Mouse (Mus musculus) c-Kit-positive CD71-positive TER-119-positive erythroid progenitor cells, embryonic 14.5 days (primary cell): ENCODE results near the gene Arsb.
"Not testable (repeated sequence)": the region's sequence is repeated elsewhere in the genome, so short reads cannot be mapped to it uniquely, and the experiment has no call there.

Source experiments
- DNase-seq: peaks from one replicate; pipeline ENCODE4 v3.0.0-alpha.2; 2013; ENCODE audit warnings: low spot score

The Arsb gene

GRCm38 (mm10) chr13:93792945-93793642, 21.7 kb downstream of the Arsb start:
- no peak for DNase-seq

DNA sequence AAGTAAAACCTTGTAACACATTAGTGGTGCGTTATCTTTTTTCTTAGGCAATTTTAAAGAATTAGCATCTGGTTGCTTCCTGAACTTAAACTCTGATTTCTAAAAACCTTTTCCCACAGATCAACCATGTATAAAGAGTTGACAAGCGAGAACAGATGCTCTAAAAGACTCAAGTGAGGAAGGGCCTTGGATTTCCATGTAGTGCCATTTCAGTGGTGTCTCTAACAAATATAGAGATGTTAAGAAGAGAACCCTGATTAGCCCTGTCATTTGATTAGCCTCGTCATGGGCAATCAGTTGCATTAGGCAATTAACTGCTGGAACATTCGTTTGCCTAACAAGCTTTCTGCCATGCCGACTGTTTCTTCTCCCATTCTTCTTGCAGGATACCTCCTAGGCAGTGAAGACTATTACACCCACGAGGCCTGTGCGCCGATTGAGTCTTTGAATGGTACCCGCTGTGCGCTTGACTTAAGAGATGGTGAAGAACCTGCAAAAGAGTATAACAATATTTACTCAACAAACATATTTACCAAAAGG, 22.3 kb downstream of the Arsb start:
- no peak for DNase-seq

DNA sequence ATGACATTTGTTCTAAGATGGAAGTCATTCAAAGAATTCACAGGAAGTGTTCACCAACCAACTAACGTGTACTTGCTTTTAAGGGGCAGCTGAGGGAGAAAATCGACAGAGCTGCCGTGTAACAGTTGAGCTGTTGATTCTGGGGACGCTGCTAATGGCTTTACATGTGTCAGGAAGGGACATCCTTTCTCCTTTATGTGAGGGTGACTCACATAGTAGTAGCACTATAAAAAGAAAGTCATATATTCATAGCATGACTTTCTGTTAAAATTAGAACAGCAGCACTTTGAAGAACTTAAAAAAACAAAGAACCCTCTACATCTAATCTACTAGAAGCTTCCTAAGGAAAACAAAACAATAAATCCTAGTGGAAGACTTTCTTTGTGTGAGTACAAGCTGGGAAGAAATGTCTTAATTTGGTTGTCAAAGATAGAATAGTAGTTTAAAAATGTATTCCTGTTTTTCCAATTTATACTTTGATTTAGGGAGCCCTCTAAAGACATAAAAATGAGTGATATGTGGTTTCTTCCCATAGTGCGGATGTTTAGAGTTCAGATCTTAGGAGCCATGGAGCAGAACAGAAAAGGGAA, 25.7 kb downstream of the Arsb start:
- no peak for DNase-seq

- not testable (repeated sequence) for DNase-seq
Measured at GRCm38 (mm10) chr13:93810311-93810710, 38.9 kb downstream of the Arsb start.

GRCm38 (mm10) chr13:93814081-93814480, 42.7 kb downstream of the Arsb start:
- DNase-seq, result no peak

DNA sequence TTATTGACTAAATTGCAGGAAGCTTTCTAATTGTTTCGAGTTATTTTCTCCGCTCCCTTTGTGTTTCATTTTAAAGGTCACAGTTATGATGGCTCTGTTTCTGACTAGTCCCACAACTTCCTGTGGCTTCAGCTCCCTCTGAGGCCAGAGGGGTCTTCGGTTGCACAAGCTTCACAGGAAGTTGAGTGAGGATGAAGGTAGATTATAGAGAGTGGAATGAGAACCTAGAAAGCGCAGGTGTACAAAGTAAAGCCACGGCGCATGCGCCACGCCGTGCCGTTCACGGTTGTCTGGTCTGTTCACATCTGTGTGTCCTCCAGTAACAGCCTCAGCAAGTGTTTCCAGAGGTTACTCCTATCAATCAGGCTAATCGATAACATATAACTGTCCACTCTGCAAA, 43.2 kb downstream of the Arsb start:
- DNase-seq, result no peak

DNA sequence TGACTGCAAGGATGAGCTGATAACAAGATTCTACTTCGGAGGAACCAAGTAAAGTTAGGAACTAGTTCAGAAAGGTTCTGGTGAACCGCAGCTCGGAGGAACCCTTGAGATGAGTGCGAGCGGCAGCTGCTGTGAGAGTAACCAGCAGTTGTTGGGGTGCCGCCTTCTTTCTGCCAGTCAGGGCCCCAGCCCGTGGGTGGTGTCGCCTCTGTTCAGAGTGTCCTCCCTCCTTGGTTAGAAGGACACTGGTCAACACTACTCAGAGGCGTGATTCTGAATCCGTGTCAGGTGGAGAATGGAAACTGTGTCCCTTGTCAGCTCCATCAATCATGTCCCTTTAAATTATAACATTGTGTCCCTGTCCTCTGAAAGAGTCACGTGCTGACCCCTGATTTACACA, 43.7 kb downstream of the Arsb start:
- DNase-seq, result no peak

- DNase-seq, result no peak
Measured at GRCm38 (mm10) chr13:93816127-93816526, 44.7 kb downstream of the Arsb start.

- no peak for DNase-seq
Measured at GRCm38 (mm10) chr13:93816688-93817331, 45.4 kb downstream of the Arsb start.

DNA sequence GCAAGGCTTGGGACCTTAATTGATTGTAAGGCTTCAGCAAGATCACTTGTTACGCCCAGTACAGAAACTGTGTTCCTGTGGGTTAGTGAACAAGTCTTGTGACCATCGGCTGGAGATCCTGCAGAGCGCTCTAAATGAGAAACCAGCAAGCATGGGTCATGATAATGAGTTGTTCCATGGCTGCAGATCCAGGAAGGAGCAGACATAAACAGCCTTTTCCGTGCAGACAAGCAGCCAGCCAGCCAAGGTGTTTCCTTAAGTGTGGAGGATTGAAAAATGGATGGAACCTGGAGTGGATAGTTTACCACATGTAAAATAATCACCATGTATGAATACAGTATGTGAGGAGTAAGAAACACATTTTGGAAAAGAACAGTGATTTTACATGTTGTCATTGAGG, 48.7 kb downstream of the Arsb start:
- no peak for DNase-seq

- no peak for DNase-seq
Measured at GRCm38 (mm10) chr13:93822001-93822400, 50.6 kb downstream of the Arsb start.

- DNase-seq, result no peak
Measured at GRCm38 (mm10) chr13:93825792-93826558, 54.5 kb downstream of the Arsb start.

- no peak for DNase-seq
Measured at GRCm38 (mm10) chr13:93827745-93828144, 56.3 kb downstream of the Arsb start.

GRCm38 (mm10) chr13:93829565-93830293, 58.3 kb downstream of the Arsb start:
- DNase-seq, result no peak

DNA sequence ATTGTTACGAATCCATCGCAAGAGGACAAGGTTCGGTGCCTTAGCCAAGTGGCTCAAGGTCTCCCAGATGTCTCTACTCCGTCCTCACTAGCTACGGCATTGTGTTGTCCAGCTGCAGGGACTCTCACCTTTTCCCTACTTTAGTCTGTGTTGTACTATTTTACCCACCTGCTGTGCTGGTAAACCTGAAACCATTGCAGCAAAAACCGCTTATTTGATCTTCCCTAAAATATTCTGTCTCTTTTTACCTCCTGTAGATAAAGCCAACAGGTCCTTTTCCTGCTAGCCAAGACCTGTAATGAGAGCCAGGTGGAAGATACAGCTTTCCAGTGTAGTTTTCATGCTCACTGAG, 58.8 kb downstream of the Arsb start:
- no peak for DNase-seq

DNA sequence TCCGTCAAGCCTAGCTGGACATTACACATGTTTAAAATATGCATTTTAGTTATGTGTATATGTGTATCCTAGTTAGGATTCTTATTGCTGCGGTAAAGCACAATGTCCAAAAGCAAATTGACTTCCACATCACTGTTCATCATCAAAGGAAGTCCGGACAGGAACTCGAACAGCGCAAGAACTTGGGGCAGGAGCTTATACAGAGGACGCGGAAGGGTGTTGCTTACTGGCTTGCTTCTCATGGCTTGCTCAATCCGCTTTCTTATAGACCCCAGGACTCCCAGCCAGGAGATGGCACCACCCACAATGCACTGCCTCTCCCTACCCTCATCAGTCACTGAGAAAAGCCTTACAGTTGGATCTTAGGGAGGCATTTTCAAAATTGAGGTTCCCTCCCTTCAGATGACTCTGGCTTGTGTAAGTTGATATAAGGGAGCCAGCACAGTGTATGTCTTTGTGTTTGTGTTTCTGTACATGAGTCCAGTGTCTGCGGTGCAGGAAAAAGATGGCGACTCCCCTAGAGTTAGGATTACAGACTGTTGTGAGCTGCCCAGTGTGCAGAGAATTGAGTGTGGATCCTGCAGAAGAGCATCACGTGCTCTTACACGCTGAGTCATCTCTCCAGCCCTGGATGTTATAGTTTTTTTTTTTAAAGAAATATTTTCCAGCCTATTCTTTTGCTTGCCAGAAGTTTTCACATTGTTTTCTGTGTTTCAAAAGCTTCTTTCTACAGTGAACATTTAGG, 66.2 kb downstream of the Arsb start:
- DNase-seq, result no peak

DNA sequence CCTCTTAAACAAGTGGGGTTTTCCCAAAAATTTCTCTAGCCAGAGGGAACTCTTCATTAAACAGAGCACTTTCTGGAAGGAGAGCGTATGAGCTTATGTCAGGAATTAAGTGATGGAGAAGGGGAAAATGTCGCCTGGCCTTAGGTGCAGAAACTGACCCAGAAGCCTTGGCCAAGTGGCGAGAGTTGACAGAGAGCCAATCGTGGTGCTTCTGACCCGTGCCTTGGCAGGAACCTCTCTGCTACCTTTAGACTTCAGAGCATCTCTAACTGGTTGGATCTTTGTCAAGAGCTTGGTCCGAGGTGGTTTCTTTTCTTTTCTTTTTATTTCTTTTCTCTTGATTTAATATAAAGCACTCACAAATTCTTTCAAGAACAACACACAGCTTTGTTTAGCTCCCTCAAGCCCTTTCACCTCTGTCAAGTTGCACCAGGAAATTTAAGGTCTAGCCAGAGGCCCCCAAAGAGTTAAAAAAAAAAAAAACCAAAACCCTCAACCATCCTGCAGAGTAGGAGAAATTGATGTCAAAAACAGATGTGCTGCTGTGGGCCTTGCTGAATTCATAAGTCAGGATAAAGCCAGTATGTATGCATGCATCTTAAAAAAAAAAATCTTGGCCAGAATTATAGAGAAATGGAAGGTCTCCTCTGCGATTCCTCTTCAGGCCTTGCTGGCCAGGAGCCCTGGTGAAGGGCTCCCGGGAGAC, 67.2 kb downstream of the Arsb start:
- DNase-seq, result no peak

GRCm38 (mm10) chr13:93839137-93839630, 67.8 kb downstream of the Arsb start:
- DNase-seq, result no peak

DNA sequence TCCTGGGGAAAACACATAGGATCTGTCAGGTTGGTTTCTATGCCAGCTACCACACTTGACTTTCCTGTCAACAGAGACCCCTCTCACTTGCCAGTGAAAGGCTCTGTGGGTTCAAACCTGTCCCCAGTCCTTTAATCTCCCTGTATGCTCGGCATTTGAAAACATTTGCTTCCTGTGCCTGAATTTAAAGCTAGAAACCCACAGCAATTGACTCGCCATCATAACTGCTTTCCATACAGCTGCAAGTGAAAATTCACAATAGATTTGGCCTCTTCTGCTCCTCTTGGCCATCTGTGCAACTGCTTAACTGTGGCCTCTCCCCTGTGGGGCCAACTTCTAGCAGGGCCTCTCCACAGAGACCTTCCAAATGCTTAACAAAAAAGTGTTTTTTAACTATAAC, 68.3 kb downstream of the Arsb start:
- no peak for DNase-seq

DNA sequence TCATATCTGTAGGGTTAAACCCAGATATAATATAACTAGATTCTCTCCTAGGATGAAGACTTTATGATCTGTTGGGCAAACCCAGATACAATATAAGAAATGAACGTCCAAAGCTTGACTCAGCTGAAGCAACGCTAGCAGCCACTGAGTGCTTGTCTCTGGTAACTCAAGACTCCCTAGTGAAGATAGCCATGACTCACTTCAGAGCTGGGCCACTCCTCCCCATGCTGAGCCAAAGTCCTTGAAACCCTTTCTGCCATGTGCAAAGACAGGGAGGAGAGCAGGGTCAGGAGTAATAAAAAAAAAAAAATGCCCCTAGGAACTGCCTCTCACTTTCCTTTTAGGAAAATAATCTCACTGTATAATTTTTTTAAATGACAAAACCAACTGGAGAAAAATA, 68.7 kb downstream of the Arsb start:
- DNase-seq, result no peak
